Mouse (Mus musculus): ENCODE measurements around the gene Txk. TPM values are rescaled to one million over a fixed set of nuclear protein-coding genes. Genes with fewer than 3 reads are reported as not detected.

The Txk gene
- polyA plus RNA-seq, 1 experiment from 2014 or later = not detected

DNA sequence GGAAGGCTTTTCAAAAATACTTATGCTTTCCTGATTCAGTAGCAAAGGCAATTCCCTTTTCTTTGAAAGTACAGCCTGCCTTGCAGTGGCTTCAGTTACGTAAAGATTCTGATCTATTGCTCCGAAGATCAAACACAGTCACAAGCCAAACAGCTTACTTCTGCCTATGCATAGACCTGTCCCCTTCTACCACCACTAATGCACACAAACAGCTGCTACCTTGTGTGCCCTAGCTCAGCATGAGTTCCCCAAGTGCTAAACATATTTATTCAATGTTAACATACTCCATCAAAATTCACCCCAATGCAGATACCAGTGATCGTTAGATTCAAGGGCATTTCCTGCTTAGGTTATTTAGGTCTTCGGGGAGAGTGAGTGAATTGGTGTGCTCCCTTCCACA lies 6.1 kb downstream of the Txk start:
- ATAC-seq (replicated peaks; ENCODE audit: low FRiP score) (no peak), DNase-seq (ENCODE audit: low spot score) (no peak)
- WGBS = 89% methylated on average over 4 of the region's 4 CpGs
- Histone ChIP-seq H3K4me2 (ENCODE audit: low read depth, low read length, severe bottlenecking) (no peak overlapping the region), H3K4me1 (replicated peaks; ENCODE audit: control insufficient read depth, insufficient read depth, low read length) (no peaks in the 10 kb centered on the region), H3K36me3 (ENCODE audit: control insufficient read depth, insufficient read depth, low read length) (no peaks in the 10 kb centered on the region), H3K27ac (ENCODE audit: low read depth, low read length) (no peak overlapping the region), H3K9me3 (ENCODE audit: control insufficient read depth, low read length) (no peaks in the 10 kb centered on the region), H3K9ac (ENCODE audit: low read length) (no peak overlapping the region), H3K27me3 (ENCODE audit: control insufficient read depth, insufficient read depth, low read length) (no peaks in the 10 kb centered on the region), H3K4me3 (ENCODE audit: low read depth, low read length) (no peak overlapping the region)

DNA sequence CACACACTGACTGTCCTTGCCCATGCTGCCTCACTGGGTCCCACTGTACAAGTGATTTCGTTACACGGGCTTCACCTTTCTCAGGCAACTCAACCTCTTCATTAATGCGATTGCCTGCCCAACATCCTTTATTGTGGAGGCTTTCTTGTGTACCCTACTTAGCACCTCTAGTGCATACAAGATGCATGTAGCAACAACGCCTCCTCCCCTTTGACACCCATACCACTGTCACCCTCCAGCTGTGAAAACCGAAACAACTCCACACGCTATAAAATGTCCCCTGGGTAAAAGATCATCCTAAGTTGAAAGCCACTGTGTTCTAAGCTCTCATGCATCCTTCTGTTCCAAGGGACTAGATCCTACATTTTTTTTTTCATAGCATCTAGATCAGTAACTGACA lies 9.5 kb downstream of the Txk start:
- Histone ChIP-seq H3K9me3 (ENCODE audit: control insufficient read depth, low read length) (no peaks in the 10 kb centered on the region), H3K4me3 (ENCODE audit: low read depth, low read length) (no peak overlapping the region), H3K27me3 (ENCODE audit: control insufficient read depth, insufficient read depth, low read length) (no peaks in the 10 kb centered on the region), H3K36me3 (ENCODE audit: control insufficient read depth, insufficient read depth, low read length) (no peaks in the 10 kb centered on the region), H3K27ac (ENCODE audit: low read depth, low read length) (no peak overlapping the region), H3K9ac (ENCODE audit: low read length) (no peak overlapping the region), H3K4me1 (replicated peaks; ENCODE audit: control insufficient read depth, insufficient read depth, low read length) (no peaks in the 10 kb centered on the region), H3K4me2 (ENCODE audit: low read depth, low read length, severe bottlenecking) (no peak overlapping the region)
- no peak for ATAC-seq (replicated peaks; ENCODE audit: low FRiP score)
- 92% methylated on average over 6 of the region's 6 CpGs for WGBS
- no peak for DNase-seq (ENCODE audit: low spot score)

DNA sequence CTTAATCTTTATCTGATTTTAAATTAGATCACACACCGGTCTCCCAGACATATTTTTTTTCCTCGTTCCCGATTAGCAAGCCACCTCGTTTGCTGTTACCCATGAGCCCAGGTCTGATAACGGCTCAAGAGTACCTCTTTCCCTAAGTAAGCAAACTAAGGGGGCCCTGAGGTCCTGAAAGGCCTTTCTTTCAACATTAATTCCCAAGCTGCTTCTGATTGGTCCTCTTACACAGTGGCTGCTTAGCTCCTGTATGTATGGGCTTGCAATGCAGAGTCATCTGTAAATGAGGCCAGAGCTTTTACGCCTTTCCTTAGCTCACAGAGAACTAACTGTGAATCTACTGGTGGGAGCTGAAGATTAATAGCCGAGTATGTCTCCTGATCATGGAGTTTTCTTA lies 15.7 kb downstream of the Txk start:
- Histone ChIP-seq H3K27ac (ENCODE audit: low read depth, low read length) (no peak overlapping the region), H3K4me3 (ENCODE audit: low read depth, low read length) (no peak overlapping the region), H3K4me2 (ENCODE audit: low read depth, low read length, severe bottlenecking) (no peak overlapping the region), H3K27me3 (ENCODE audit: control insufficient read depth, insufficient read depth, low read length) (no peaks in the 10 kb centered on the region), H3K4me1 (replicated peaks; ENCODE audit: control insufficient read depth, insufficient read depth, low read length) (no peaks in the 10 kb centered on the region), H3K36me3 (ENCODE audit: control insufficient read depth, insufficient read depth, low read length) (no peaks in the 10 kb centered on the region), H3K9me3 (ENCODE audit: control insufficient read depth, low read length) (no peaks in the 10 kb centered on the region), H3K9ac (ENCODE audit: low read length) (no peak overlapping the region)
- ATAC-seq (replicated peaks; ENCODE audit: low FRiP score) = no peak
- 71% methylated on average over 7 of the region's 7 CpGs for WGBS
- no peak for DNase-seq (ENCODE audit: low spot score)

DNA sequence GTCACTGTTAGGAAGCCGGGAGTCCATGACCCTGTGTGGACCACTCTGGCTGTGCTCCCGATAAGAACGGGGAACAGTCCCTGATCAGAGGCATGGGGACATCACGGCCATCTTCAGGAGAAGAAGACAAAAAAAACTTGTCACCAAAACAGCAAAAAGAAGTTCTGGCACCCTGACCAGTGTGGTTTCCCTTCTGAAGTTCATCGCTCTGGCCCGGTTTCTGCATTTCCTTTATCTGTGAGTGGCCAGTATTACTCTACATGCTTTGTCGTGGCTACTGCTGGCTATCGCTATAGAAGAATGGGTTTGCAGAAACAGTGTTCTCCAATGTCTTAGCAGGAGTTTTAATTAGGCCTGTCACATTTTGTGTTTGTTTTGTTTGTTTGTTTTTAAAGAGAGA lies 16.1 kb downstream of the Txk start:
- no peak overlapping the region for H3K4me3 ChIP-seq (ENCODE audit: low read depth, low read length)
- H3K36me3 ChIP-seq (ENCODE audit: control insufficient read depth, insufficient read depth, low read length) = no peaks in the 10 kb centered on the region
- no peaks in the 10 kb centered on the region for H3K27me3 ChIP-seq (ENCODE audit: control insufficient read depth, insufficient read depth, low read length)
- ATAC-seq (replicated peaks; ENCODE audit: low FRiP score) (no peak), DNase-seq (ENCODE audit: low spot score) (no peak)
- H3K4me2 ChIP-seq (ENCODE audit: low read depth, low read length, severe bottlenecking) = no peak overlapping the region
- no peak overlapping the region for H3K9ac ChIP-seq (ENCODE audit: low read length)
- no peaks in the 10 kb centered on the region for H3K4me1 ChIP-seq (replicated peaks; ENCODE audit: control insufficient read depth, insufficient read depth, low read length)
- 80% methylated on average over 8 of the region's 8 CpGs for WGBS
- no peaks in the 10 kb centered on the region for H3K9me3 ChIP-seq (ENCODE audit: control insufficient read depth, low read length)
- no peak overlapping the region for H3K27ac ChIP-seq (ENCODE audit: low read depth, low read length)

DNA sequence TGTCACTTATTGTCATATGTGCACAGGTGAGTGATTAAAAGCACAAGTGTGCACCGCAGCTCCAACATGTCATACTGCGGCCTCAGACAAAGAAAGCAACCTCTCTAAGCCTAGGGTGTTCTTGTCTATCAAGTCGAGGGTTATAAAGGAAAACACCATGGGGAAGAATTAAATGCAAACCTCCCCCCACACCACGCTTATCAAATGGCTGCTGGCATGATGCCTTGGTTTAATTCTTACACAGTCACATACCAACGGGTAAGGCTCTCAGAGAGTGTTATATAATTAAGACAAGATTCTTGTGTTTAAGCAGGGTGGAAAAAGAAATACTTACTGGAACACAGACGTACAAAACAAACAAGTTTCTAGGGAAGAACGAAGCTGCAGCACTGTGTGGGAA lies 16.8 kb downstream of the Txk start:
- H3K4me3 ChIP-seq (ENCODE audit: low read depth, low read length) = no peak overlapping the region
- H3K4me2 ChIP-seq (ENCODE audit: low read depth, low read length, severe bottlenecking) = no peak overlapping the region
- WGBS = 72% methylated on average over 7 of the region's 7 CpGs
- H3K9me3 ChIP-seq (ENCODE audit: control insufficient read depth, low read length) = no peaks in the 10 kb centered on the region
- H3K36me3 ChIP-seq (ENCODE audit: control insufficient read depth, insufficient read depth, low read length) = no peaks in the 10 kb centered on the region
- no peak overlapping the region for H3K27ac ChIP-seq (ENCODE audit: low read depth, low read length)
- no peak for DNase-seq (ENCODE audit: low spot score)
- H3K9ac ChIP-seq (ENCODE audit: low read length) = no peak overlapping the region
- no peaks in the 10 kb centered on the region for H3K27me3 ChIP-seq (ENCODE audit: control insufficient read depth, insufficient read depth, low read length)
- H3K4me1 ChIP-seq (replicated peaks; ENCODE audit: control insufficient read depth, insufficient read depth, low read length) = no peaks in the 10 kb centered on the region
- no peak for ATAC-seq (replicated peaks; ENCODE audit: low FRiP score)

DNA sequence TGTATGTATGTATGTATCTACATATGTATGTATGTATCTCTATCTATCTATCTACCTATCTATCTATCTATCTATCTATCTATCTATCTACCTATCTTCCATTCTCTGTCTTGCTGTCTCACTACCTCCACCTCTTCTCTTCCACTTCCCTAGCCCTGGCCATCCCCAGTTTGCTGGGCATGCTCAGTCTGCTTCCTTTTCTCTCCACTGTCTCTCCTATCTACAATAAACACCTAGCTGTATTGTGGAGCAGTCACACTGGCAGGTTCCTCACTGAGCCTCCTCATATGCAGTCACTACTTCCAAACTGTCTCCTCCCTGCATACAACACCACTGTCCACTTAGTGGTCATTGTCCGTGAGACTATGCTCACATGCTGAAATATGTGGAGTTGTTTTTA lies 19.7 kb downstream of the Txk start:
- Histone ChIP-seq H3K4me3 (ENCODE audit: low read depth, low read length) (no peak overlapping the region), H3K27ac (ENCODE audit: low read depth, low read length) (no peak overlapping the region), H3K4me2 (ENCODE audit: low read depth, low read length, severe bottlenecking) (no peak overlapping the region), H3K9ac (ENCODE audit: low read length) (no peak overlapping the region), H3K27me3 (ENCODE audit: control insufficient read depth, insufficient read depth, low read length) (no peaks in the 10 kb centered on the region), H3K9me3 (ENCODE audit: control insufficient read depth, low read length) (no peaks in the 10 kb centered on the region), H3K4me1 (replicated peaks; ENCODE audit: control insufficient read depth, insufficient read depth, low read length) (no peaks in the 10 kb centered on the region), H3K36me3 (ENCODE audit: control insufficient read depth, insufficient read depth, low read length) (no peaks in the 10 kb centered on the region)
- no peak for DNase-seq (ENCODE audit: low spot score)
- 92% methylated on average over 1 of the region's 1 CpGs for WGBS
- ATAC-seq (replicated peaks; ENCODE audit: low FRiP score) = no peak

DNA sequence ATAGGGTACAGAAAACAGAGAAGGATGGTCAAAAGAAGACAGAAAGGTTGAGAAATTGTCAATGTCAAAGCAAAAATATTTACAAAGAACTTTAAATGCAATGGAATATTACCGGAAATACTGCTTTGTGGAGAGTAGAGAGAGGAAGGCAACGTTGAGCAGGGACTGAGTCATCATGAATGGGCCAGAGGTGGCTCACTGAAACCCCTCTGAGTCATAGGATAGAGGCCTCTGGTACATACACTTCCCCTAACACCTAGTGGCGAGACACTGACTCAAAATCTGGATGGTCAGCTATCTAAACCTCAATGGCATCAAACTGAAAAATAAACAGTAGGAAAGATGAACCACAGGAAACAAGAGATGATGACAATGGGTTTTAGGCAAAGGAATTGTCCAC lies 27.2 kb downstream of the Txk start:
- Histone ChIP-seq H3K4me1 (replicated peaks; ENCODE audit: control insufficient read depth, insufficient read depth, low read length) (no peaks in the 10 kb centered on the region), H3K4me3 (ENCODE audit: low read depth, low read length) (no peak overlapping the region), H3K27me3 (ENCODE audit: control insufficient read depth, insufficient read depth, low read length) (no peaks in the 10 kb centered on the region), H3K36me3 (ENCODE audit: control insufficient read depth, insufficient read depth, low read length) (no peaks in the 10 kb centered on the region), H3K9ac (ENCODE audit: low read length) (no peak overlapping the region), H3K27ac (ENCODE audit: low read depth, low read length) (no peak overlapping the region), H3K4me2 (ENCODE audit: low read depth, low read length, severe bottlenecking) (no peak overlapping the region), H3K9me3 (ENCODE audit: control insufficient read depth, low read length) (no peaks in the 10 kb centered on the region)
- WGBS = 81% methylated on average over 3 of the region's 3 CpGs
- ATAC-seq (replicated peaks; ENCODE audit: low FRiP score) (no peak), DNase-seq (ENCODE audit: low spot score) (no peak)

DNA sequence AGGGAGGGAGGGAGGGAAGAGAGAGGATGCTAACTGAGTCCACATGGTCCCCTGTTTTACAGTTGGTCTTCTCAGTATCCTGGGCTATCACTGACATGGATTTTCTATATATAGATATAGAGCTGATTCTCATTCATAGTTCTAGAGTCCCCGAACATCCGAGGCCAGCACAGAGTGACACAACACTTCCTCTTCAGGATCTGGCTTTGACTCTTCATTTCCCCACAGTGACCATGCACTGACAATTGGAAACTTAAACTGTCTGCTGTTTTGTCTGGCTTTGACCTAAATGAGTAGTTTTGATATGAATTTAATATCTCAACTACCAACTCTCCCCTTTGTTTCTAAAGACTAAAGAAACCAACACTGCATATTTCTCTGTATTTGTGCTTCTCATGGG lies 29.1 kb downstream of the Txk start:
- H3K9ac ChIP-seq (ENCODE audit: low read length) = no peak overlapping the region
- no peak for DNase-seq (ENCODE audit: low spot score)
- no peaks in the 10 kb centered on the region for H3K4me1 ChIP-seq (replicated peaks; ENCODE audit: control insufficient read depth, insufficient read depth, low read length)
- no peak for ATAC-seq (replicated peaks; ENCODE audit: low FRiP score)
- H3K36me3 ChIP-seq (ENCODE audit: control insufficient read depth, insufficient read depth, low read length) = no peaks in the 10 kb centered on the region
- 91% methylated on average over 2 of the region's 2 CpGs for WGBS
- no peak overlapping the region for H3K4me3 ChIP-seq (ENCODE audit: low read depth, low read length)
- H3K4me2 ChIP-seq (ENCODE audit: low read depth, low read length, severe bottlenecking) = no peak overlapping the region
- no peaks in the 10 kb centered on the region for H3K9me3 ChIP-seq (ENCODE audit: control insufficient read depth, low read length)
- no peak overlapping the region for H3K27ac ChIP-seq (ENCODE audit: low read depth, low read length)
- no peaks in the 10 kb centered on the region for H3K27me3 ChIP-seq (ENCODE audit: control insufficient read depth, insufficient read depth, low read length)

DNA sequence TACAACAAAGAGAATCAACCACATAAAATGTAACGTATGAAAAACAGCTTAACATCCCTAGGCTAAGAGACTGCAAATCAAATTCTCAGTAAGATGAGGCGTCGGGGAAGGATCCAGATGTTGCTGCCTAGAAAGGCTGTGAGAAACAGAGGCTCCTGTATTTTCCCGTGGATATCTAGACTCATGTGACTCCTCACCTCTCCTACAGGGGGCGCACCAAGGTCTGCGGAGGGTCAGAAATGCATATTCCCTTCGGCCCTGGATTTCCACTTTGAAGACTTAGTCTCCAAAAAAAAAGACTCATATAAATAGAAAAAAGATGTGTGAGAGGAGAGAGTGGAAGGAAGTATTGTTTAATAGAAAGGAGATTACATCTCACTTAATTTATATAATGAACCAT lies 32.0 kb downstream of the Txk start:
- Histone ChIP-seq H3K9ac (ENCODE audit: low read length) (no peak overlapping the region), H3K27ac (ENCODE audit: low read depth, low read length) (no peak overlapping the region), H3K36me3 (ENCODE audit: control insufficient read depth, insufficient read depth, low read length) (no peaks in the 10 kb centered on the region), H3K4me2 (ENCODE audit: low read depth, low read length, severe bottlenecking) (no peak overlapping the region), H3K4me1 (replicated peaks; ENCODE audit: control insufficient read depth, insufficient read depth, low read length) (no peaks in the 10 kb centered on the region), H3K27me3 (ENCODE audit: control insufficient read depth, insufficient read depth, low read length) (no peaks in the 10 kb centered on the region), H3K9me3 (ENCODE audit: control insufficient read depth, low read length) (no peaks in the 10 kb centered on the region), H3K4me3 (ENCODE audit: low read depth, low read length) (no peak overlapping the region)
- no peak for DNase-seq (ENCODE audit: low spot score)
- no peak for ATAC-seq (replicated peaks; ENCODE audit: low FRiP score)
- 67% methylated on average over 7 of the region's 7 CpGs for WGBS
